Mouse (Mus musculus): Measurements from ENCODE around the gene Rab11fip4. TPM values are rescaled to one million over a fixed set of nuclear protein-coding genes. Genes with fewer than 3 reads are reported as not detected.

Gene Rab11fip4
- polyA plus RNA-seq, 1 experiment from 2014 or later: 1.7 TPM

DNA sequence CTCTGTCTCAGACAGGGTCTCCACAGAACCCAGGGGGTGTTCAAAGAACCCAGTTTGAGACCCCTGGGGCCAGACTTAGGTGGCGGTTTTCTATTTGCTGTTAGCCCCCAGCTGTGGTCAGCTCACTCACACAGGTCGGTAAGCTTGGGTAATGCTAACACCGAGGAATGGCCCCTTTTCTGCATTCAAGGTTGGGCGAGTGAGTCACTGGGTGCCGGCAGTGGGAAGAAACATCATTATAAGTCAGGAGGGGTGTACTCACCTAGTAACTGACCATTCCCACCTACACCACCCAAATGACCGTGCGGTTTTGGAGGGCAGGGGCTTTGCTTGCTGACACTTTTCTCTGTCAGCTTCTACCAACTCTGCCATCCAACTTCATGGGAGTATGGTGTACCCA is 64.6 kb downstream of the Rab11fip4 start:
- WGBS: 92% methylated on average over 7 of the region's 7 CpGs
- Histone ChIP-seq H3K36me3 (ENCODE audit: control insufficient read depth, insufficient read depth) (no peaks in the 10 kb centered on the region), H3K9ac (ENCODE audit: low read depth, low read length) (no peak overlapping the region), H3K9me3 (ENCODE audit: control insufficient read depth) (no peaks in the 10 kb centered on the region), H3K4me2 (replicated peaks; ENCODE audit: low read depth) (no peak overlapping the region), H3K27me3 (replicated peaks; ENCODE audit: control insufficient read depth, insufficient read depth, low read length) (no peaks in the 10 kb centered on the region), H3K4me3 (ENCODE audit: low read depth, low read length) (no peak overlapping the region), H3K4me1 (replicated peaks; ENCODE audit: control insufficient read depth, insufficient read depth, low read length) (no peaks in the 10 kb centered on the region), H3K27ac (ENCODE audit: low read depth, low read length) (no peak overlapping the region)
- no peak for ATAC-seq
- no peak for TF ChIP-seq CTCF (IDR thresholded peaks at IDR 0.05; ENCODE audit: low read depth)

DNA sequence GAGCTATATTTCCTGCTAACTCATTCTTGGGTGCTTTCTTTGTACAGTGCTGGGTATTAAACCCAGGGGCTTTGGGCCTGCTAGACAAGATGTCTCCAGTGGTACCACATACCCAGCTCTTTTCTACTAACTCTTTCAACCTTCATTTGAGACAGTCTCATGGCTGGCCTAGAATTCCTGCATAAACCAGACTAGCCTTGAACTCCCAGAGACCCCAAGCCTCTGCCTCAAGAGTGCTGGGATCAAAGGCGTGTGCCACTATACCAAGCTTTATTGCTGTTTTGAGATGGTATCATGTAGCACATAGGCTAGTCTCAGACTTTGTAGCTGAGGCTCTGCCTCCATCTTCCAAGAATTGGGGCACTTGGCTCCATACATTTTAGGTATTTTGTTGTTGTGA is 65.5 kb downstream of the Rab11fip4 start:
- no peak overlapping the region for H3K4me3 ChIP-seq (ENCODE audit: low read depth, low read length)
- H3K4me1 ChIP-seq (replicated peaks; ENCODE audit: control insufficient read depth, insufficient read depth, low read length): no peaks in the 10 kb centered on the region
- TF ChIP-seq CTCF (IDR thresholded peaks at IDR 0.05; ENCODE audit: low read depth): no peak
- 79% methylated on average over 1 of the region's 1 CpGs for WGBS
- no peaks in the 10 kb centered on the region for H3K27me3 ChIP-seq (replicated peaks; ENCODE audit: control insufficient read depth, insufficient read depth, low read length)
- H3K36me3 ChIP-seq (ENCODE audit: control insufficient read depth, insufficient read depth): no peaks in the 10 kb centered on the region
- ATAC-seq: no peak
- H3K9ac ChIP-seq (ENCODE audit: low read depth, low read length): no peak overlapping the region
- H3K4me2 ChIP-seq (replicated peaks; ENCODE audit: low read depth): no peak overlapping the region
- H3K9me3 ChIP-seq (ENCODE audit: control insufficient read depth): no peaks in the 10 kb centered on the region
- no peak overlapping the region; the same call in 1 of the 2 replicates for H3K27ac ChIP-seq (ENCODE audit: low read depth, low read length)

DNA sequence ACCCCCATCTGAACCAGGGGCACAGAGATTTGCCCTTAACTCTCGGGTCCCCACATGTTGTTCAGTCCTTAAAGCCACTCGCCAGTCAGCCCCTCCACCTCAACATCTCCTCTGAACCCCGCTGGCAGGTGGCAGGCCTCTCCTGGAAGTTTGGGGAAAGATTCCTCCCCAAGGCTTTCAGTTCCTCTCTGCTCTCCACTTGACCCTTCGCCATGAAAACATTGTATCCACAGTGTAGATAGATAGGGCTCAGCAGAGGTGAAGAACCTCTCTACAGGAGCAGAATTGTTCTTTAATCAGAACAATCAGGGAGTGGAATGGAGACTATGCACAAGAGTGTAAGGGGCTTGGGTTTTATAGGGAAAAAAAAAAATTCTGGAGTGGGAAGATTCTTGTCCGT is 66.0 kb downstream of the Rab11fip4 start:
- ATAC-seq: no peak
- no peak for TF ChIP-seq CTCF (IDR thresholded peaks at IDR 0.05; ENCODE audit: low read depth)
- no peaks in the 10 kb centered on the region for H3K27me3 ChIP-seq (replicated peaks; ENCODE audit: control insufficient read depth, insufficient read depth, low read length)
- H3K27ac ChIP-seq (ENCODE audit: low read depth, low read length): no peak overlapping the region
- no peak overlapping the region for H3K4me2 ChIP-seq (replicated peaks; ENCODE audit: low read depth)
- H3K9ac ChIP-seq (ENCODE audit: low read depth, low read length): no peak overlapping the region
- no peaks in the 10 kb centered on the region for H3K9me3 ChIP-seq (ENCODE audit: control insufficient read depth)
- H3K4me1 ChIP-seq (replicated peaks; ENCODE audit: control insufficient read depth, insufficient read depth, low read length): no peaks in the 10 kb centered on the region
- WGBS: 77% methylated on average over 5 of the region's 5 CpGs
- H3K4me3 ChIP-seq (ENCODE audit: low read depth, low read length): no peak overlapping the region
- no peaks in the 10 kb centered on the region for H3K36me3 ChIP-seq (ENCODE audit: control insufficient read depth, insufficient read depth)

DNA sequence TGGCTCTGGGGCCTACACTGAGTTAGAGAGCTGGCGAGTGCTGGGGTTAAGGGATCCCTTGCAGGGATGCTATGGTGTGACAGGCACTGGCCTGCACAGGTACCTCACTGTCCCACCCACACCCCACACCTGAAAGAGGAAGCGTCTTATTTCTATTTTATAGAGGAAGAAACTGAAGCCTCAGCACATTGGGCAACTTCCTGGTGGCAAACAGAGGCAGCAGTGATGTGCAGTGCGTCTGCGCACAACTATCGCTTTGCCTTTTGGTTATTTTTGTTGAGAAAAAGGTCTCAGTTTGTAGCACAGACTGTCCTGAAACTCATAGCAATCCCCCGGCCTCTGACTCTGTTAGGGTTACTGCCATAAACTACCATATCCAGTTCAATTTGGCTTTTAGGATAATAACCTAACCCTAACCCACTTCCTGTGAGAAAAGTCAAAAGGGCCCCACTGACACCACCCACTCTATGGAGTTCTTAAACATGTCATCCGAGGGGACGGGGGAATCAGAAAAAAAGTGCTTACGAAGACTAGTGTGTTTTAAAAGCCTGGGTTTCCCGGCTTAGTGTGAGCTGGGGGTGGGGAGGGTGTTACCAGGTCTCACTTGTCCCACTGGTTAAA is 67.3 kb downstream of the Rab11fip4 start:
- Histone ChIP-seq H3K4me3 (ENCODE audit: low read depth, low read length) (no peak overlapping the region), H3K27me3 (replicated peaks; ENCODE audit: control insufficient read depth, insufficient read depth, low read length) (no peaks in the 10 kb centered on the region), H3K4me2 (replicated peaks; ENCODE audit: low read depth) (no peak overlapping the region), H3K36me3 (ENCODE audit: control insufficient read depth, insufficient read depth) (no peaks in the 10 kb centered on the region), H3K9me3 (ENCODE audit: control insufficient read depth) (no peaks in the 10 kb centered on the region), H3K4me1 (replicated peaks; ENCODE audit: control insufficient read depth, insufficient read depth, low read length) (no peaks in the 10 kb centered on the region), H3K27ac (ENCODE audit: low read depth, low read length) (no peak overlapping the region), H3K9ac (ENCODE audit: low read depth, low read length) (no peak overlapping the region)
- ATAC-seq: no peak
- WGBS: 86% methylated on average over 10 of the region's 10 CpGs
- TF ChIP-seq CTCF (IDR thresholded peaks at IDR 0.05; ENCODE audit: low read depth): no peak

DNA sequence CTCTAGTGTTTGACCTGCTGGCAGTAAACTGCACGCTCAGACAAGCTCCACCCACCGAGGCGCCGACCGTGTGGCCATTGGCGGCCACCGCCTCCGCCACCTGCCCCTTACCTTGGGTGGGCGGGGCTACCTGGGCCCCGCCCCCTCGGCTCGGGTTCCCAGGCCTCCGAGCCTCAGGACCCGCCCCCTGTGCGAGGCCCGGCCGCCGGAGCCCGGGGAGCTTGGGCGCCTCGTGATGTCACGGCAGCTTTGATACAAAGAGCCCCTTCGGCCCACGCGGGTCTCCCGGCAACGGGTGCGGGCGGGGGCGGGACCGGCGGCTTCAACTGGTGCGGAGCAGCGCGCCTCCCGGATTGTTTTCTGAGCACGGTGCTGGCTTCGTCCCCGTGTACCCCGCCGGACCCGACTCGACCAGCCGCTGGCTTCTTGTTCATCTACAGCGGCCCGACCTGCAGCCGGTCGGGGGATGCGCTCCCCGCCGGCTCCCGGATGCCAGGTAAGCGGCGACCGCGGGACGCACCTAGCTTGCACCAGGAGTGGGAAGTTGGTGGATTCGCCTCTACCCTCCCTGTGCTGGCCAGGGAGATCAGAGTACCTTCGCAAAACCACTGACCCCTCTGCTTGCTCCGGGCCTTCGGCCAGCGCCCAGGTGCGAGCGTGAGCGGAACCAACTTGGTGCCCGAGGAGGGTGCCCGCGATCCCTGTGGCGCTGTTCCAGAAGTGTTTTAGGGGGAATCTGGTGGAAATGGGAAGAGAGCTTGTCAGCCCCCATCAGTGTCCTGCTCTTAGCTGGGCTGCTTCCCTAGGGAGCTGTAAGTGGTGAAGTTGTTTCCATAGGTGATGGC is 69.6 kb downstream of the Rab11fip4 start:
- Histone ChIP-seq H3K9me3 (ENCODE audit: control insufficient read depth) (no peaks in the 10 kb centered on the region), H3K4me2 (replicated peaks; ENCODE audit: low read depth) (peak overlapping the region; percentile 92), H3K27me3 (replicated peaks; ENCODE audit: control insufficient read depth, insufficient read depth, low read length) (no peaks in the 10 kb centered on the region), H3K27ac (ENCODE audit: low read depth, low read length) (peak overlapping the region; percentile 17; the same call in 1 of the 2 replicates), H3K9ac (ENCODE audit: low read depth, low read length) (peak overlapping the region; percentile 43), H3K4me3 (ENCODE audit: low read depth, low read length) (peak overlapping the region; percentile 48), H3K36me3 (ENCODE audit: control insufficient read depth, insufficient read depth) (no peaks in the 10 kb centered on the region), H3K4me1 (replicated peaks; ENCODE audit: control insufficient read depth, insufficient read depth, low read length) (no peaks in the 10 kb centered on the region)
- WGBS: under 1% methylated on average over 67 of the region's 69 CpGs
- ATAC-seq: peak; percentile 90
- TF ChIP-seq CTCF (IDR thresholded peaks at IDR 0.05; ENCODE audit: low read depth): no peak

DNA sequence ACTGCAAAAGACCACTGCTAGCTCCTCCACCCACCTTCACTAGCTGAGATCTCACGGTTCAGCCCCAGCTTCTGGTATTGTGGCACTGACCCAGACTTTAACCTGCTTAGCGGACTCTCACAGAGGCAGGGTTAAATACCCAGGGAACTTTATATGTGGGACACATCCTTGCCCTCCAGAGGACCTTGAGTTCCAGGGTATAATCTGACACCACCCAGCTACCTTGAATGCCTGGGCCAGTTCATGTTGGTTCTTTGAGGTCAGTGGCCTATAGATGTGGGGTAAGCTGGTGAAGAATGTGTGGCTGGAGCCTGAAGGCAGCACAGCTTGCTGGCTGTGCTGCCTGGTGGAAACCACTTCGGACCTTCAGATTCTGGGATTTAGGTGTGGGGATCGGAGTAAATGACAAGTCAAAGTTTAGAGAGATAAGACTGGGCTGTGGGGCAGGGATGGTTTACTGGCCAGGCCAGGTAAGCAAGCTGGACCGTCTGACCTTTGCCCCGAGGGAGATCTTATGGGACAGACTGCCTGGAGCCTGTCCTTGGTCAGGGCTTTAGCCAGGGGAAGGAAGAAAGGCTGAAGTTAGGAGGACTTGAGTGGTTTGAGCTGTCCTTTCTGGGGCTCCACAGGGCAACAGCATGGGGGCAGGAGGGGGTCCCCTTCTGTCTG is 71.0 kb downstream of the Rab11fip4 start:
- ATAC-seq: no peak
- Histone ChIP-seq H3K4me1 (replicated peaks; ENCODE audit: control insufficient read depth, insufficient read depth, low read length) (no peaks in the 10 kb centered on the region), H3K27me3 (replicated peaks; ENCODE audit: control insufficient read depth, insufficient read depth, low read length) (no peaks in the 10 kb centered on the region), H3K27ac (ENCODE audit: low read depth, low read length) (peak overlapping the region; percentile 2; the same call in 1 of the 2 replicates), H3K9ac (ENCODE audit: low read depth, low read length) (no peak overlapping the region), H3K4me3 (ENCODE audit: low read depth, low read length) (no peak overlapping the region), H3K4me2 (replicated peaks; ENCODE audit: low read depth) (peak overlapping the region; percentile 92), H3K36me3 (ENCODE audit: control insufficient read depth, insufficient read depth) (no peaks in the 10 kb centered on the region), H3K9me3 (ENCODE audit: control insufficient read depth) (no peaks in the 10 kb centered on the region)
- no peak for TF ChIP-seq CTCF (IDR thresholded peaks at IDR 0.05; ENCODE audit: low read depth)
- 49% methylated on average over 6 of the region's 6 CpGs for WGBS
